ENCODE assay signal across 1 mouse cellular context in genomic region chr8:116947589-116947988, GRCm38 (mm10).
TF ChIP-seq lines count a peak whose summit lies in the region.

No protein-coding gene starts in this region.

TF ChIP-seq in CH12.LX, 34 proteins besides CTCF, POLR2A, EP300 and RAD21:
- no peak for TF ChIP-seq MAZ (IDR thresholded peaks at IDR 0.05; ENCODE audit: low read depth, low read length)
TF ChIP-seq in CH12.LX: peak in this region for 0.
